Mouse (Mus musculus): ENCODE data around the gene Adam1a.

- TF ChIP-seq POLR2A (IDR thresholded peaks at IDR 0.05; ENCODE audit: extremely low read depth, insufficient read depth, low read length) (no peak), CTCF (IDR thresholded peaks at IDR 0.05; ENCODE audit: extremely low read depth, insufficient read depth, low read length) (no peak)
Observed at GRCm38 (mm10) chr5:121566035-121566681, 20.9 kb upstream of the Adam1a start.

All from cortical plate, adult 2 months (tissue).